Mouse (Mus musculus): Measurements from ENCODE around the gene Ttc39b. TPM values are rescaled to one million over a fixed set of nuclear protein-coding genes. Genes with fewer than 3 reads are reported as not detected.

The Ttc39b gene
- polyA plus RNA-seq, 1 experiment, result 19.1 TPM

DNA sequence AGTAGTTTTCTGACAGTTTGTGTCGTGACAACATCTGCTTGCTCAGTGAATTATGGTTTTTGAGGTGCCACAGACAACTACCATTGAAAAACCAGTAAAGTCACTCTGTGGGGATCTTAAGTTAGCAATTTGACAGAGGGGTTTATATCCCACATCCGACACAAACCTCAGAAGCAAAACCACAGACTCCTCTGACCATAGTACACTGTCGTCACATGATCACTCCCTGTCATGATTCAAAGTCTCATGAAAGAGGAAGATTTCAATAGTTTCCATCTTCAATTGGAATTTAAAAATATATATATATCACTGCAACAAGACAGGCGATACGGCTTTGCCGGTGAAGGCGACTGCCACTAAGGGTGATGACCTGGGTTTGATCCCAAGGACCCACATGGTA is 89.9 kb downstream of the Ttc39b start:
- DNase-seq (ENCODE audit: extremely low spot score in 1 of 2, low spot score in 1 of 2), result no peak

DNA sequence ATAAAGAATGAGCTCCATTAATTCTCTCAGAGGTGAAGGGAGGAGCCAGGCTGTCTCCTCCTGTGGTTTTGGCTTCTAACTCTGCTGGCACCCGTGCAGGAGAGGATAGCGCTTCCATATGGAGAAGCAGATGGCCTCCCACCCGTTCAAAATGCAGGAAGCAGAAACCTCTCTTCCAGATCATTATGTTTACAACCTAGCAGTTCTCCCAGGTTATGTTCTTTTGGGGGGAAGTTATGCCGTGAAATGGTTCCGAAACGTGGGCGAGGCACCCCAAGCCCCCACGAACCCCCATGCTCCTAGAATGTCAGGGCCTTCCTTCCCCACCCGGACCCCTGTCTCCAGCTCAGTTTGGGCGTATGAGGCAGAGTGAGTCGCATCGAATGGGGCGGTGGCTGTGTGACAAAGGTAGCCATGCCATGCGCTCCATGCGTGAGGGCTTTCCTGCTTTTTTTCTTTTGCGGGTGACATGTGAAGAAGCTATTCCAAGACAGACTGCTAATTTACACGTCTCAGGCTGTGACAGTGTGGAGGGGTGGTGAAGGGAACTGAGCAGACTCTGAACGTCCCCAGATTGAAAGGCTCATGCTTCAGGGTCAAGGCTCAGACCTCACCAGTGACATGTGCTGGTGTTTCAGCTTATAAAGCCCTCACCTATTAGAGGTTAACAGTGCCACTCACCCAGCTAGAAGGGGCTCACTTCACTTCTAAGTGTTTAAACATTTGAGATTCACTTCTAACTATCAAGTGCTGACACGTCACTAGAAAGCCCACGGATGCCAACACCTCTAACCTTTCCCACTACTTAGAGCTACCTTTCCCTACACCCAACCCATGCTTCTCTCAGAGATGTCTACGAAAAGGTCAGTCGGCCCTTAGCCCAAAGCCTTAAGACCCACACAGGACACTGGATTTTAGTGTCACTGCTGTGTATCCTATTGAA is 90.6 kb downstream of the Ttc39b start:
- DNase-seq (ENCODE audit: extremely low spot score in 1 of 2, low spot score in 1 of 2), result peak; percentile 77 to 89

DNA sequence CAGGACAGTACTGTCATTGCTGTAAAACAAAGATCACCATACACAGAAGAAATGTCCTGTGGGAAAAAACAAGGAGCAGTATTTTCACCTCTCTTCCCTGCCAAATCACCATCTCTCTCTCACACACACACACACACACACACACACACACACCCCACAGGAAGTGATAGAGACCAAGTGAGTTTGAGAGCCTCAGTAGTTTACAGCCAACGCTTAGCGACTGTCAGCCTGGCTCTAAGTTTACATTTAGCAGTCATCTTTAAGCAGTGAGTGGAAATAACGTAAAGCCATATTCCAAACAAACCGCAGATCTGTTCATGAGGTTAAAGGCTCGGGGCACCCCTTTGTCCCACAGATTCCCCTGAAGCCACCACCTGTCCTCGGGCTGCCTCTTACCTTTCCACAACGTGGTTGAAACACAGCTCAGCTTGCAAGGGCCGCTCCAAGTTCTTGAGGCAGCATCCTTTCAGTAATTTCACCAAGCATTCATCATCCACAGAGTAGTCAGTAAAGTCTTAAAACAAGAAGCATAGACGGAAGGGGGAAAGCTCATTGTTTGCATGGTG is 91.7 kb downstream of the Ttc39b start:
- no peak for DNase-seq (ENCODE audit: extremely low spot score in 1 of 2, low spot score in 1 of 2)

DNA sequence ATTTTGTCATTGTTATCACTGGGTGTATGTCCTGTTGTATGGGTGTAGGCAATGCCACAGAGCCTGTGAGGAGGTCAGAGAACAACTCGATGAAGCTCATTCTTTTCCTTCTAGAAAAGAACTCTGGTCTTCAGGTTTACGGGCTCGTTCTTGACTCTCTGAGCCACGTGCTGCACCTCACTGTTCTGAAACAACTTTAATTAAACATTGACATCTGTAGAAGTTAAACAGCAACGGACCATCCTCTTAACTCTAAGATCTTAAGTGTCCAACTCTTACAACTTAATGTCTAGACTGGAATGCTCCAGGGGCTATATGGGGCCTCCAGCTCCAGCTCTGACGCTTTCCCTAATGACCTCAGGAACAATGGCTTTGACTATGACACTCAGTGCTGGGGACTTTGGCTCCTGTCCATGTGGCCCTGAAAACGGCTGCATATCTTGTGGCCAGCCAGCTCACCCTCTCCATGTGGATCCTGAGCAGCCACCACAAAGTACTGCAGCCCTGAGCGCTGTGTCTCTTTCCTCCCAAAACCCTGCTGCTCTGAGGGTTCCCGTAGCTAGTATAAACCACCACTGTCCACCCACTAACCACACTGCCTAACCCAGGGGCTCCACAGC is 95.3 kb downstream of the Ttc39b start:
- no peak for DNase-seq (ENCODE audit: extremely low spot score in 1 of 2, low spot score in 1 of 2)

DNA sequence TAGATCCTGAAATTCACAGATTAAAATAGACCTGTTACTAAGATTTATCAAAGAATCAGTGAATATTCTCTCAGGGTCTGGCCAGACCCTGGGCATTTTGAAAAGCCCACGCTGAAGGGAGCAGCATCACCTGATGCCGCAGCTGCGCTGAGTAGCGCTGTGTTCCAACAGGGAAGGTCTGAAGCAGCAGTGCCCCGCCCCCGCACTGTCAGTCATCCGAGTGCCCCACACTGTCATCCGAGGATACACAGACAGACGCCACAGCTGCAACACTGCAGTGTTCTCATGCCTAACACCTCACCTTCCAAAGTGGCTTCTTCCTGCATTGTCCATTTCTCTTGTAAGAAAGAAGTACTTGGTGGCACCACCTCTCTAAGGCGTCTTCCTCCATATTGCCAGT is 96.0 kb downstream of the Ttc39b start:
- DNase-seq (ENCODE audit: extremely low spot score in 1 of 2, low spot score in 1 of 2), result no peak

DNA sequence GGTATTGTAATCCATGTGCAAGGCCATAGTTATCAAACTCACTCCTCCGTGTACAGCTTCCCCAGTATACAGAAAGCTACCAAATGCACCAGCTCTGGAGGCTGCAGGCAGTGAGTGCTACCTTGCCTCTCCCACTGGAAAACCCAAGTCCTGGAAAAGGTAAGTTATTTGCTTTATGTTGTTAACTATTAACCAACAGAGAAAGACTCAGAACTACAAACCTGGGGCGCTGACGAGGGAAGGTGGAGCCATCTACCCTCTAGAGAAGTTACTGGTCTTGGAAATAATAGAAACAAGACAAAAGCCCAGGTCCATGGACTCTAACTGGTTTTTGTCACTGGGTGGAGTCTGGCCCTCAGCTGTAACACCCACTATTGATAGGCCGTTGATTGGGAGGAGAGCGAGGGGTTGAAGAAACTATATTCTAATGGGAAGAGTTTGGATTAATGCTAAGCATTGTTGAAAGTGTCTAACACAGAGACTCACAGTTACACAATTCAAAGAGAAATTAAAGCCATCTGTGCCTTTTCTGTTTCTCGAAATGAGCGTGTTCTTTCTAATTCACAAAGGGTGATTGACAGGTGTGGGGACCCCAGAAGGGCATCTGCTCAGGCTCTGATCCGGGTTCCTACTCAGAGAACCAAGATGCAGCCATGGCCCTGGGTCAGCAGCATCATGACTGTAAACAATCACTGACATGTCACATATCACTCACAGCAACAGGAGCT is 98.3 kb downstream of the Ttc39b start:
- DNase-seq (ENCODE audit: extremely low spot score in 1 of 2, low spot score in 1 of 2), result no peak

DNA sequence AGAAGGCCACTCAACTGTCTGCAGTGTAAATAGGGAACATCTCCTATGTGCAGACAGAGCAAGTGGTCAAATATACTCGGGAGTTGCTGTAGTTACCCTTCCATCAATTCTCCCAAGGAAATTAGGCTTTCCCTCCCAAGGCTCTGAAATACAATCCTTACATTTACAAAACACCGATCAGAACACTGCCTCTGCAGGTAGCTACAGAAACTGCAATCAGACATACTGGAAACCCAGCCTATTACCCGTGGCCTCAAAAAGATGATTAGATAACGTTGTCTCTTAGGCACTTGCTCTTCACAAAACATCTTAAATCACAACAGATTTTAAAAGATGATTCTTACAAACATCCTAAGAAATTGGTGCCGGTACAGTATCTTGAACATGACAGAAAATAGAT is 99.8 kb downstream of the Ttc39b start:
- no peak for DNase-seq (ENCODE audit: extremely low spot score in 1 of 2, low spot score in 1 of 2)

DNA sequence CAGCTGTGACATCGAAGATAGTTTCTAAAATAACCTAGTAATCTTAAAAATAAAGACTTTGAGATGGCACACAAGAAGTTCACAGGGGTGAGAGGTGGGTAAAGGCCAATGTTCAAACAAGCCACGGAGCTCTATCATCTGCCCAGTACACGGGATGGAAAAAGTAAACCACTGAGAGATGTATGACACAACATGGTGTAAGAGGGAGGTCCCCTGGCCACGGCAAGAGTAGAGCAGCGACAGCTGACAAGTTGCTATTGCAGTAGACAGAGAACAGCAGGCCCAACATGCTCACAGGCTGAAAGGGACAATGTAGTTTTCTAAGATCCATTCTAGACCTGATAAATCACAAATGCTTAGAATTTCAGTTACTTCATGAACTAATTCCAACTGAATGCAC is 100.9 kb downstream of the Ttc39b start:
- no peak for DNase-seq (ENCODE audit: extremely low spot score in 1 of 2, low spot score in 1 of 2)

DNA sequence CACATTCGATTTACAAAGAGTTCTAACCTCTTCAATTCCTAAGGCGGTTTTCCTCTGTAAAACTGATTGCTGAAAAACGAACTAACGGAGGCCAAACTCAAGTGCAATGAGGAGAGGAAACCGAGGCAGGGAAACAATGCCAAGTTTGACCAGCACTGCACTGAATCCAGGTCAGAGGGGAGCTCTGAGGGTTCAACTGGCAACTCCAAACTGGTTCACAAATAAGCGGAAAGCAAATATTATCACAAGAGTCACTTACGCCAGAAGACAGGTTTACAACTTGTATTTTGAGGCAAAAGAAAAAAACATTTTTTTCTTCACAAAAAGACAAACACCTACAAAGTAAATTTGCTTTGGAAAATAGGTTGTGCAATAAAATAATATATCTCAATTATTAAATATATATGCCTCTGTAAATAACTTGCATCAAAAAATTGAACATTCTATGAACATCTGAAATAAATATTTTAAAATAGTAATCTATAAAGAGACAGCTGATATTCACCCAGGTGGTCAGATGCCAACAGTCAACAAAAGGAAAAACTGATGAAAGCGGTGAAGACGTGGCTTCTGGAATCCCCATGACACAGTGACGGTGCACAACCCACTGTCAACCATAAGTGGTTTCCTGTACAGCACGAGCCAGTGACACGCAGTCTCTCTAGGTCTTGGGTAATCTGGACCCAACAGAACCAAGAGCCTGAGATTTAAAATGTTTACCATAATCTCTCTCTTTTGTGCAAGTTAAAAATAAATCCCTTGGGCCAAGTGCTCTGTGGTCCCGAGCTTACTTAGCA is 103.1 kb downstream of the Ttc39b start:
- DNase-seq (ENCODE audit: extremely low spot score in 1 of 2, low spot score in 1 of 2), result no peak

DNA sequence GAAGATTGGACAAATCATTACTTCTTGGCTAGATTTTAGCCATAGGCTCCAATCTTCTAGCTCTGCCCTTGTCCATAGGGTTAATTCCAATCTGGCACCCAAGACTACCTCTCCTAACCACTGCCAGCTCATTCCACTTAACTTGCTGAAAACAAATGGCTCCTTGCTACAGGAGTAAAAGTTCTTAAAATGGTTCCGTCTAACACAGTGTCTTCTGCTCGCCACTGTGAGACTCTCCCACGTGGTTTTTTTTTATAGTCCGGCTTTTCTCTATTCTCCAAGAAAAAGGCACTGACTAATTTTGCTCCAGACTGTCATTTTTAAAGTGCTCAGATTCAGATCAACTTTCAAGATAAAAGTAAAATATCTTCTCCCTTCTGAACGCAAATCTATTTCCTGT is 104.8 kb downstream of the Ttc39b start:
- DNase-seq (ENCODE audit: extremely low spot score in 1 of 2, low spot score in 1 of 2), result peak in 1 of 2 experiments; percentile 45

DNA sequence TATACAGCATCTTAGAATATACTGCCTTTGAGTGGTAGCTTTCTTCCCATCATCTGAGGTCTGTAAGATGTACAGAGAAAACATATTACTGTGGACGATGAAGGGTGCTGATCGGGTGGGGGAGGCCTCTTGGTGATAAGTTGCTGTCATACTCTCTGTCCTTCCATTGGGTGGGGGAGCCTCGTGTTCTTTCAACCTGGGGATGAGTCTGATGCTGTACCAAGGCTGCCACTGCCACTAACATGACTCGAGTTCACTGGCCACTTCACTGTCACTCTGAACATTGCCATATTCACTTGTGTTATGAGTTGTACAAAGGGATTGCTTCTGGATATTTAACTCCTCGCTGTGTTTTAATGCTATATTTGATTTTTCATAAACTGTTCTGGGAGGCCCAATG is 106.9 kb downstream of the Ttc39b start:
- no peak for DNase-seq (ENCODE audit: extremely low spot score in 1 of 2, low spot score in 1 of 2)

DNA sequence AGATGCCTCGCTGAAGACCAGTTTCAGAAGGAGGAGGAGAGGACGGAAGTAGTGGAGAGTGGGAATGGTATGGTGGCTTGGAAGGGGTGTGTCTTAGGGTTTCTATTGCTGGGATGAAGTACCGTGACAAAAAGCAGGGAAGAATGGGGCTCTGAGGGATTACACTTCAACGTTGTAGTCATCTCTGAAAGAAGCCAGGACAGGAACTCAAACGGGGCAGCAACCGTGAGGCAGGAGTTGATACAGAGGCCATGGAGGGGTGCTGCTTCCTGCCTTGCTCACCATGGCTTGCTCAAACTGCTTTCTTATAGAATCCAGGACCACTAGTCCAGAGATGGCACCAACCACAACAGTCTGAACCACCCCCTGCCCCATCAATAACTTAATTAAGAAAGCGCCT is 107.7 kb downstream of the Ttc39b start:
- no peak for DNase-seq (ENCODE audit: extremely low spot score in 1 of 2, low spot score in 1 of 2)

DNA sequence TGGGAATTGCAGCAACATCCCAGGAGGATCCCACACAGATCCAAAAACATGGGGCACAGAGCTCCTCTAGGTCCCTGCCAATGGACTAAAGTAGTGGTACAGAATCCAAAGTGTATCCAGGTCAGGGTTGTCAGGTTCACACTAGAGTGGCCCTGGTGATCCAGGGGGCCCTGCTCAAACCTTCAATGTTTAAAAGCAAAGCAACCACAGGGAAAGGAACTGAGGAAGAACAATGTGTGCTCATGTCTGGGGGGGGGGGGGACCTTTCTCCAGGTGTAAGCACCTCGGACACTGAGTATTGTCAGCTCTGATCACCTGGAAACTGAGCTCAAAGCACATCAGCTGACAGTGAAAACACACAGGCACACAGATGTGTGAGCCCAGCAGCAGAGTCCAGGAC is 108.3 kb downstream of the Ttc39b start:
- DNase-seq (ENCODE audit: extremely low spot score in 1 of 2, low spot score in 1 of 2), result no peak

DNA sequence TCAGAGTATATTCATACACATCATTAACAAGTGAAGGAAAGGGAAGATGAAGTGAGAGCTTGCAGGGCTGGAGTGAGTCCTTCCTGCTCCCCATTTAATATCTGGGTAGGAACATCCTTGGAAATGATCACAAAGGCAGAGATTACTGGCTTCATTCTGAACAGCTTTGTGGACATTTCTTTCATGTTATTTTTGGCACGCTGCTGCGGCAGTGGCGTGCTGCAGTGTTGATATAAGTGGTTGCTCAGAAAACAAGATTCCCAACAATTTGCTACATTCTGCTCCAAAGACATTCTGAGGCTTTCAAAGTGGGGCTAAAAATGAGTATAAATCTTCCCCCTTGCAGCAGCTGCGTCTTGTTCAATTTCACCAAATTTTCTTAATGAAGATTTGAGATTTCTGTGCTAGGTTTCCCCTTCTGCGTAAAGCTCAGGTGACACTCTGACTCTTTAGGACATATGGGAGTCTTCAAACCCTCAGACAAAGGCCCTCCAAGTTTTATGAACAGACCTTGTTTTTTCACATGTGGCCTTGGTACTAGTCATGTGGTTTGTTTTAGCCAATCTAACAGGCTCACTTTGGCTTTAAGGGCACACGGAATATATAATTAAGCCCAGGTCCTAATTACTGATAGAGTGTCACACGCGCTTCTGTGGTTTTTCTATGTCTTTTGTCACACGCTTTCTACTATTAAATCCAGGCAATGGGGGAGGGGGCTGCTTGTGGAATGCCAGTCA is 109.1 kb downstream of the Ttc39b start:
- no peak for DNase-seq (ENCODE audit: extremely low spot score in 1 of 2, low spot score in 1 of 2)

DNA sequence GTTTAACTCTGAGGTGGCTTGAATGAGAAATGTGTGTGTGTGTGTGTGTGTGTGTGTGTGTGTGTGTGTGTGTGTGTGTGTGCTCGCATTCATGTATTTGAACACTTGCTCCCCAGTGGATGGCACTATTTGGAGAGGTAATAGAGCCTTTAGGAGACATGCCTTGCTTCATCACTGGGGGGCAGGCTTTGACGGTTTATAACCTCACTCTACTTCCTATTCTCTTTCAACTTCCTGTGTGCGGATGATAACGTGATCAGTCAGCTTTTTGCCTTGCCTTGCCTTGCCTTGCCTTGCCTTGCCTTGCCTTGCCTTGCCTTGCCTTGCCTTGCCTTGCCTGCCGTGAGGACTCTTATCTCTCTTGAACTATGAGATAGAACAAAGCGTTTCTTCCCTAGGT is 110.3 kb downstream of the Ttc39b start:
- DNase-seq (ENCODE audit: extremely low spot score in 1 of 2, low spot score in 1 of 2), result no peak

DNA sequence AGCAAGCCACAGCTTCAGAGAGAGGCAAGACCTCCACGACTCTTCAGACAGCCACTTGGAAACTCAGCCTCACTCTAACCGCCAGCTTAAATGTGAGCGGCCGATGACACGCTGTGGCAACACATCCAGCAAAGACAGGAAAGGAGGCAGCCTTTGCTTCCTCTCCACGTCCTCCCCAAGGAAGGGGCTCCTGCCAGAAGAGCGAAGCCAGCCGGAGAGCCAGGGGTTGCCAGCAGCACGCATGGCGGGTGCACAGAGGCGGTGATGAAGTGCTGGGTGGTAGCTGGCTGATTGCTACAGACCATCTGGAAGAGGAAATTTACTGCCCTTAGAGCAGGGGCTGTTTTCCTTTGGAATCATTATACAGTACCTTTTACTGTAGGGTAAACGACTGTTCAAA is 112.3 kb downstream of the Ttc39b start:
- DNase-seq (ENCODE audit: extremely low spot score in 1 of 2, low spot score in 1 of 2), result no peak

DNA sequence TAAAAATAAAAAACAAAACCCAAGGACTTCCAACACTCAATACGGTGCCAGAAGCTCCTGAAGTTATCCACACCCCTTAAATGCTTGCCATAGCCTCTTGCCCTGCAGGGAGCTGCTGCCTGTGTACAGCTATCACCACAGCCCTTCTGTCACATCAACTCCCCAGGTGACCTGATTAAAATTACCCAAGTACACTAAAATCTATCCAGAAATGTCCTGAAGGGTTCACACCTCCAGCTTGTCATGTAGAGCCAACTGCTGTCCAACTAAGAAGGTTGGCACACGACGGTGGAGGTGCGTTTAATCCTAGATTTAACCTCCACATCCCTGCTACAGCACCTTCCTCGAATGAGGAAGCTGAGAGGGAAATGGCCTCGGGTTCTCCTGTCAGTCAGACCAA is 113.6 kb downstream of the Ttc39b start:
- DNase-seq (ENCODE audit: extremely low spot score in 1 of 2, low spot score in 1 of 2), result no peak

DNA sequence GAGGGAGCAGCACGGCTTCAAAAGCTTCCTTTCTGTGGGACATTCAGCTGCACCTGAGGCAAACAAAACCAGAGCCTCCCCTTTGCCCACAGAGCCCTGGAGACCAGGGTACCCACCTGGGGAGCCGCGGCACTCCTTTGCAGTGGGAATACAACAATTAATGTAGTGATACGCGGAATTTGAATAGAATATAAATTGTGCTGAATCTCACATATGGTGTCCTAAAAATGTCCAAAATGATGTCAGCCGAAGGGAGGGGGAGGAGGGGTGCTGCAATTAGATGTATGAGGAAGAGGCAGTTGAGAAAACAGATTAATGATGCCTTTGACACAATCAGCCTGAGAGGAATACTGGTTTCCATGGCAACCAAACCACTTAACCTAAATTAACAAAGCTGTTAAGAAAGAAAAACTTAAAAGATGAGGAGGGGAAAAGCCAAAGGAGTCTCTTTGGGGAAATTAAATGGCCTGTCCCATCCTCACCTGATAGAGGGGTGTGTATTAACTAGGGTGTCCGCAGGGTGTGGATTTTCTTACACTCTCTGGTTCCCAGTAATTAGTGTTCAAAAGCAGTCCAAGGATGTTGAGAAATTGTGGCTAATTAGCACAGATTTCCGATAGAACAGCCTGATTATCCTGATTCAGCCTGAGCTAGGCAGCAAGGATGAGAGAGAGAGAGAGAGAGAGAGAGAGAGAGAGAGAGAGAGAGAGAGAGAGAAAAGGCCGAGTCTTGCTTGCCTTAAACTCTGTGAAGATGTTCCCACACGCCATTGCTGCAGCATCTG is 117.1 kb downstream of the Ttc39b start:
- peak in 1 of 2 experiments; percentile 69 for DNase-seq (ENCODE audit: extremely low spot score in 1 of 2, low spot score in 1 of 2)

DNA sequence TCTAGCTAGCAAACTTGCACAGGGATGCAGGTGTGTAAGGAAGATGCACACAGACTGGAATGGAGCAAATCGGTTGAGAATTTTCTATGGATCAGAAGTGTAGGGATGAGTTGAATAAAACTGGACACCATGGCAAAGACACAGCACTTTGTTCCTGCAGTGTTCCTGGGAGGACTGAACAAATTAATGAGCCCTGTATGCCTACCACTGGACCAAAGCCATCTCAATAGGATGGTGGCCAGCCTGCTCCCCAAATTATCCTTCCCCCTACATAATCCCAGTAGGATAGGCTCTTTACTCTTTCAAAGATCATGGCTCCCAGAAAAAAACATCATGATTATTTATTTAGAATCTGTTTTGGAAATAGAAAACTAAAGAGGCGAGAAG is 117.6 kb downstream of the Ttc39b start:
- DNase-seq (ENCODE audit: extremely low spot score in 1 of 2, low spot score in 1 of 2), result no peak

Measured in frontal cortex, adult 2 months (tissue).